Mouse (Mus musculus) intestine, postnatal 0 days (tissue): ENCODE results near the gene Ptpdc1. TPM values are rescaled to one million over a fixed set of nuclear protein-coding genes. Genes with fewer than 3 reads are reported as not detected.
A peak's percentile ranks its signal among the peaks of the same experiment; 100 is the strongest.

Source experiments
- ATAC-seq: fragments of 200-750 bp; cut with Nextera tagmentation; 2 replicates; pipeline ENCODE4 v1.8.0; 2017; ENCODE audit warnings: mild to moderate bottlenecking, moderate TSS enrichment, moderate library complexity
- H3K27ac ChIP-seq: fragments of 300-500 bp; sonication (generic); 2 replicates; pipeline ENCODE4 v1.5.1; 2014; ENCODE audit warnings: mild to moderate bottlenecking, low read depth, low read length, moderate library complexity
- H3K27me3 ChIP-seq: fragments of 300-500 bp; sonication (generic); replicated peaks from 2 replicates; pipeline ENCODE4 v1.6.1; 2014; ENCODE audit warnings: low read length, mixed read lengths; ENCODE audit not compliant: control insufficient read depth, insufficient read depth
- H3K36me3 ChIP-seq: fragments of 300-500 bp; sonication (generic); 2 replicates; pipeline ENCODE4 v1.6.1; 2014; ENCODE audit warnings: mild to moderate bottlenecking, moderate library complexity; ENCODE audit not compliant: control insufficient read depth, insufficient read depth
- H3K4me1 ChIP-seq: fragments of 300-500 bp; sonication (generic); replicated peaks from 2 replicates; pipeline ENCODE4 v1.6.1; 2014; ENCODE audit warnings: antibody characterized with exemption, low read length, mixed read lengths; ENCODE audit not compliant: control insufficient read depth, insufficient read depth
- H3K4me2 ChIP-seq: fragments of 300-500 bp; sonication (generic); replicated peaks from 2 replicates; pipeline ENCODE4 v1.6.1; 2014; ENCODE audit warnings: low read depth, mild to moderate bottlenecking, moderate library complexity
- H3K4me3 ChIP-seq: fragments of 300-500 bp; sonication (generic); 2 replicates; pipeline ENCODE4 v1.5.1; 2014; ENCODE audit warnings: low read depth, low read length
- H3K9ac ChIP-seq: fragments of 300-500 bp; sonication (generic); 2 replicates; pipeline ENCODE4 v1.6.1; 2014; ENCODE audit warnings: mild to moderate bottlenecking, low read depth, low read length
- H3K9me3 ChIP-seq: fragments of 300-500 bp; sonication (generic); 2 replicates; pipeline ENCODE4 v1.6.1; 2016; ENCODE audit warnings: mixed run types; ENCODE audit not compliant: control insufficient read depth
- CTCF ChIP-seq: sonication (generic); IDR thresholded peaks from 2 replicates; pipeline ENCODE4 v1.5.1; 2016; ENCODE audit warnings: low read depth, mild to moderate bottlenecking, control low read depth, antibody characterized with exemption, moderate library complexity
- WGBS: fragments of 180-500 bp; shearing (Covaris S2); extraction: QIAGEN DNeasy Blood & Tissue Kit; methylation state at CpG from one replicate; pipeline ENCODE4 v1.1.7; 2014; 5-methylcytosine and 5-hydroxymethylcytosine counted together
- polyA plus RNA-seq: library from polyadenylated mRNA; unstranded; fragments of >200 nt; fragmentation: Nextera tagmentation; extraction: Ambion mirVana; gene quantifications from 2 replicates; pipeline ENCODE4 v1.2.1, GENCODE M21; 2015

The Ptpdc1 gene
- polyA plus RNA-seq, 1 experiment from 2014 or later: 1.9 TPM

DNA sequence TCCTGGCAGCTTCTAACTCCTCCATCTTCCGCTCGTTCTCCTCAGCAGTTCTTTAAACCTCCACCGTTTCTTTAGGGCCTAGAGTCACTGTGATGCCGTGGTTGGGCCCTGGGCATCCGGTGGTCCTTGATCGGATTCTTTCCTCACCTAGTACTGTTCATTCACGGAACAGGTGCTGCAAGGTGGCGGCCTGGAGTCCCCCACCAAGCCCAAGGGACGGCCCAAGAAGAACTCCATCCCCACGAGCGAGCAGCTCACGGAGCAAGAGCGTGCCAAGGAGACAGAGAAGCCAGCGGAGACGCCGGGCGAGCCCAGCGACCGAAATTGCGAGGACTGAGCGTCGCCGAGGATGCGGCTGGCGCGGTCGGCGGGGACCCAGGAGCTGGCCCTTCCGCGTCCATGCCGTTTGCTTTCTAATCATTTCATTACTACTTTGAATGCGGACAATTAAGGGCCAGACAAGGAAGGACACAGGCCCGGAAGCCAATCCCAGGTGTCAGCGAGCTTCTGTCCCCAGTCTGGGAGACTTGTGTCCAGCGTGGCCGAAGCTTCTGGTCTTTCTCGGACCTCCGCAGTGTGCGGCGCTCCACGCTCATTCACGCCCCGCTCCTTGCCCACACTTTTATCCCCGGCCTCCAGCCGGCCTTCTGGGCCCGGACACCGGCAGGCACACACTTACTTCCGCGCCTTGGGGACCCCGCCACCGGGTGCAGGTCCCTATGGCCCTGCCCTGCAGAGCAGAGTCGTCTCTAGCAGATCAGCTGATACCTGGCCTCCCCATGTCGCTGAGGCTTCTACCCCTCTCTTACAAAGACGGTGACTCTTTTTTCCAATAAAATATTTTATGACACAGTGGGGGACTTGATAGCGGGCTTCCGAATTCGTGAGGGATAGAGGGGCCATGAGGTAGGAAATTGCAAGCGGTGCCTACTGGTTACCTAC lies 40.5 kb upstream of the Ptpdc1 start:
- Histone ChIP-seq H3K27ac (no peak overlapping the region), H3K4me1 (no peaks in the 10 kb centered on the region), H3K9me3 (no peaks in the 10 kb centered on the region), H3K4me2 (no peak overlapping the region), H3K9ac (no peak overlapping the region), H3K36me3 (no peaks in the 10 kb centered on the region), H3K27me3 (peaks cover 94% of the 10 kb centered on the region), H3K4me3 (0 out of 2 replicates have a peak overlapping the region, but pooled peaks have one; percentile 7)
- no peak for ATAC-seq
- TF ChIP-seq CTCF: no peak
- WGBS: 4% methylated on average over 58 of the region's 58 CpGs

DNA sequence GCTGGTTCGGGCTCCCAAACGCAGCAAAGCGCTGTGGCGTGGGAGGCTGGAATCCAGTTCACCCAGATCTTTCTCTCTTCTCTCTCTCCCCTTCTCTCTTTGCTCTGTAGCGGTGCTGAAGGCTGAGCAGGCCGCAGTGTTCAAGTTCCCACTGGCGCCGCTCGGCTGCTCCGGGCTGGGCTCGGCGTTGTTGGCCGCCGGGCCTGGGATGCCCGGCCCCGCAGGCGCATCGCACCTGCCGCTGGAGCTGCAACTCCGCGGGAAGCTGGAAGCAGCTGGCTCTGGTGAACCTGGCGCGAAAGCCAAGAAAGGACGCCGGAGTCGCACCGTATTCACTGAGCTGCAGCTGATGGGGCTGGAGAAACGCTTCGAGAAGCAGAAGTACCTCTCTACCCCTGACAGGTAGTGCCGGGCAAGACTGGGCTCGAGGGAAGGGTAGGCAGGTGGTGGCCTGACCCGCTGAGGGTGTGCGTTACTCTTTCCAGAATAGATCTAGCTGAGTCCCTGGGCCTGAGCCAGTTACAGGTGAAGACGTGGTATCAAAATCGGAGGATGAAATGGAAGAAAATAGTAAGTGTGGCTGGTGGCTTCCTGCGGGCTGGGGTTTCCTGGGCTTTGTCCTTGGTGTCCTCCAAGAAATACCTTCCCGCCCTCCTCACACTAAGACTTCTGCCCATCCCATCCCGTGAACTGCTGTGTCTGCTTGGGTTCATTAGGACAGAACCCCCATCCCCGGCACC lies 39.6 kb upstream of the Ptpdc1 start:
- no peaks in the 10 kb centered on the region for H3K4me1 ChIP-seq
- ATAC-seq: no peak
- WGBS: 3% methylated on average over 39 of the region's 39 CpGs
- TF ChIP-seq CTCF: no peak
- H3K9me3 ChIP-seq: no peaks in the 10 kb centered on the region
- no peak overlapping the region for H3K4me3 ChIP-seq
- H3K9ac ChIP-seq: no peak overlapping the region
- H3K4me2 ChIP-seq: no peak overlapping the region
- no peaks in the 10 kb centered on the region for H3K36me3 ChIP-seq
- peaks cover 97% of the 10 kb centered on the region for H3K27me3 ChIP-seq
- no peak overlapping the region for H3K27ac ChIP-seq

DNA sequence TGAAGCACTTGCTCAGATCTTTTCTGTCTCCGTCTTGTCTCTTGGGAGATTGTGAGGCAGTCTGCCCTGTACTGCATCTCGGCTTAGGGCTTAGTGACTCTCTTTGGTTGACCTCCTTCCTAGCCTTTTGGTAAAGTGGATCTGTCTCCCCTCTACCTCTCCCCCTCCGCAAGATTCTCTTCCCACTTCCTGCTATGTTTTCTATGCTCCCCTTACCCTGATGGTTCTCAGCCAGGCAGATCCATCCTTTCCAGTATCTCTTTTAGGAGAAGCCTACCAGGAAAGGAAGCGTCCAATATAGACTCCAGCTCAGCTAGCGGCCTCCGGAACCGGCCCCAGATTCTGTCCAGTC lies 38.5 kb upstream of the Ptpdc1 start:
- Histone ChIP-seq H3K27me3 (peaks cover 99% of the 10 kb centered on the region), H3K27ac (no peak overlapping the region), H3K36me3 (no peaks in the 10 kb centered on the region), H3K9me3 (no peaks in the 10 kb centered on the region), H3K9ac (no peak overlapping the region), H3K4me1 (no peaks in the 10 kb centered on the region), H3K4me3 (no peak overlapping the region), H3K4me2 (no peak overlapping the region)
- no peak for TF ChIP-seq CTCF
- ATAC-seq: no peak
- WGBS: 27% methylated on average over 7 of the region's 7 CpGs

DNA sequence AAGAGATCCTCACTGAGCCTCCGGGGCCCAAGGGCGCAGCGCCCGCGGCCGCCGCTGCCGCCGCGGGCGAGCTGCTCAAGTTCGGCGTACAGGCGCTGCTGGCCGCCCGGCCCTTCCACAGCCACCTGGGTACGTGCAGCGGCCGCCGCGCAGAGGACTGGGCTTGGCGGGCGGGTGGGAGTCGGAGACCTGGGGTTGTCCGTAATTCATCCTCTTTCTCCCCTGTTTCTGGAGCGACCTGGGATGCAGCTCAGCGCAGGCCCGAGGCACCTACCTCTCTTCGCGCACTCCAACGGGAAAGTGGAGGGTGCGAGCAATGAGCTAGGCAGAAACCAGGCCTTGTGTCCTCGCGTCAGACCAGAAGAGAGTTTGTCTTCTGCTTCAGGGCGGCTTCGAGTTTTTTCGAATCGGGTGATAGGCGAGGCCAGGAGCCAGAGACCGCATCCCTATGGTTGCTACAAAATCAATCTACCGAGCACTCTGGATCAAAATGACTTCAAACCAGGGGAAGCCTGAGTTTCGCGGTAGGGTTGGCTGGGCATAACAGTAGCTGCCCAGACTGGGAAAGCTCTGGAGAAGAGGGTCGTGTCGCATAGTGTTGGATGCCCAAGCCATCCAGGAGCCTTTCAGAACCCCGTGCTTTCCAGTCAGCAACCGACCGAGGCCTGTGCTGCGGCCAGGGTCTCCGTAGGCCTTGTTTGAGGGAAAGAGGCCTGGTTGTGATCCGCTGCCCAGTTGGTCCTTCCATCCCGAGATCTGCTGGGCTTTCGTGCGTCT lies 37.9 kb upstream of the Ptpdc1 start:
- no peak for TF ChIP-seq CTCF

DNA sequence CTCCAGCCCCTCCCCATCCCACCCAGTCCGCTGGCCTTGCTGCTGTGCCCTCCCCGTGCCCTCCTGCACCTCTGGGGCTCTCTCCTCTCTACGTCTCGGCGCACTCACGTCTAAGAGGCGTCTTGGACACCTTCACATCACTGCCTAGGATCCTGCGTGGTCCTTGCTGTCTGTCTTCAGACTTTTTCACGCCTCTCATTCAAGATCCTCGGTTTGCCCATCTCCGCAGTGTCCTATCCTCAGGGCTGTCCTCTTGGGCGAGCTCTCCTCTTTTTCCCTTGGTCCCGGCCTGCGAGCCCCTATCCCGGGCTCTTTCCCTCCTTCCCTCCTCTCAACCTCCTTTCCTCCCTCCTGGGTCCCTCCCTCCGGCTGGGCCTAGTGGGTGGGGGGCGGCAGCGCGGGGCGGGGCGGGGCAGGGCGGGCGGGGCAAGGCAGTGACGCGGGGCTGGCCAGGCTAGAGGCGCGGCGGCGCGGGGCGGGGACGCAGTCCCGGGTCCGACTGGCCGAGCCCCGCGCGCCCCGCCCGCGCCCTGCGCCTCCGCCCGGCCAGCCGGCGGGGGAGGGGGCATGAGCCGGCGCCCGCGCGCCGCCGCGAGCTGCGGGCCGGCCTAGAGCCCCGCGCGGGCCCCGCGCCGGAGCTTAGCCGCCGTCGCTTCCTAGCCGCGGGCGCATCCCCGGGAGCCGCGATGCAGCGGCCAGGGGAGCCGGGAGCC lies 37.1 kb upstream of the Ptpdc1 start, which contains the start of gene Barx1:
Barx1 (plus strand) TSS at position 568 of the 713 bp plus-strand sequence.
- H3K4me1 ChIP-seq: no peaks in the 10 kb centered on the region
- no peaks in the 10 kb centered on the region for H3K36me3 ChIP-seq
- TF ChIP-seq CTCF: no peak
- H3K27ac ChIP-seq: no peak within 1 kb of the TSS
- ATAC-seq: no peak
- peak within 1 kb of the TSS; percentile 22; the same call in 1 of the 2 replicates for H3K9ac ChIP-seq
- under 1% methylated on average over 46 of the region's 73 CpGs for WGBS
- peak within 1 kb of the TSS; percentile 62 for H3K4me2 ChIP-seq
- H3K9me3 ChIP-seq: no peaks in the 10 kb centered on the region
- H3K27me3 ChIP-seq: peaks cover 99% of the 10 kb centered on the region
- peak within 1 kb of the TSS; percentile 34 for H3K4me3 ChIP-seq

More for the DNA sequence above, 37.9 kb upstream of the Ptpdc1 start:
- H3K36me3 ChIP-seq: no peaks in the 10 kb centered on the region
- 7% methylated on average over 53 of the region's 54 CpGs for WGBS
- H3K9me3 ChIP-seq: no peaks in the 10 kb centered on the region
- peak overlapping the region; percentile 34 for H3K4me3 ChIP-seq
- peaks cover 99% of the 10 kb centered on the region for H3K27me3 ChIP-seq
- peak overlapping the region; percentile 22; the same call in 1 of the 2 replicates for H3K9ac ChIP-seq
- H3K27ac ChIP-seq: no peak overlapping the region
- H3K4me2 ChIP-seq: peak overlapping the region; percentile 62
- ATAC-seq: no peak
- H3K4me1 ChIP-seq: no peaks in the 10 kb centered on the region
